Mouse (Mus musculus): ENCODE results near the gene Ski. TPM values are rescaled to one million over a fixed set of nuclear protein-coding genes. Genes with fewer than 3 reads are reported as not detected.

Ski gene
- total and polyA plus RNA-seq, 2 experiments = 4.2 to 19.5 TPM

GRCm38 (mm10) chr4:155228461-155228860, 6.1 kb upstream of the Ski start:
- peak; percentile 90 for DNase-seq (ENCODE audit: extremely low read depth, low read depth, low spot score)
- Histone ChIP-seq H3K79me2 (ENCODE audit: control insufficient read depth, insufficient read depth, low read length) (no peaks in the 10 kb centered on the region), H3K27ac (replicated peaks; ENCODE audit: insufficient read depth, low read depth, low read length) (peak overlapping the region; percentile 52), H3K4me3 (ENCODE audit: insufficient read depth, low read depth, low read length) (no peak overlapping the region), H3K36me3 (ENCODE audit: control insufficient read depth, insufficient read depth, low read length) (no peaks in the 10 kb centered on the region), H3K9ac (ENCODE audit: low read depth, low read length) (no peak overlapping the region), H3K27me3 (ENCODE audit: control insufficient read depth, insufficient read depth, low read length) (no peaks in the 10 kb centered on the region), H3K4me1 (ENCODE audit: control insufficient read depth, insufficient read depth, low read length) (peaks cover 8% of the 10 kb centered on the region)
- TF ChIP-seq POLR2A (IDR thresholded peaks at IDR 0.05; ENCODE audit: extremely low read depth, insufficient read depth, low read length) = no peak
- TF ChIP-seq CTCF (IDR thresholded peaks at IDR 0.05; ENCODE audit: low read depth, low read length) = no peak
- WGBS = 23% methylated on average over 5 of the region's 5 CpGs

- Histone ChIP-seq H3K4me3 (ENCODE audit: insufficient read depth, low read depth, low read length) (no peak overlapping the region), H3K27me3 (ENCODE audit: control insufficient read depth, insufficient read depth, low read length) (no peaks in the 10 kb centered on the region), H3K79me2 (ENCODE audit: control insufficient read depth, insufficient read depth, low read length) (no peaks in the 10 kb centered on the region), H3K27ac (replicated peaks; ENCODE audit: insufficient read depth, low read depth, low read length) (peak overlapping the region; percentile 52), H3K36me3 (ENCODE audit: control insufficient read depth, insufficient read depth, low read length) (no peaks in the 10 kb centered on the region), H3K4me1 (ENCODE audit: control insufficient read depth, insufficient read depth, low read length) (peaks cover 8% of the 10 kb centered on the region), H3K9ac (ENCODE audit: low read depth, low read length) (no peak overlapping the region)
- WGBS = 49% methylated on average over 4 of the region's 4 CpGs
- TF ChIP-seq POLR2A (IDR thresholded peaks at IDR 0.05; ENCODE audit: extremely low read depth, insufficient read depth, low read length) = no peak
- no peak for TF ChIP-seq CTCF (IDR thresholded peaks at IDR 0.05; ENCODE audit: low read depth, low read length)
- peak; percentile 72 for DNase-seq (ENCODE audit: extremely low read depth, low read depth, low spot score)
These were observed 5.6 kb upstream of the Ski start for GRCm38 (mm10) chr4:155227986-155228385.

- no peak for TF ChIP-seq POLR2A (IDR thresholded peaks at IDR 0.05; ENCODE audit: extremely low read depth, insufficient read depth, low read length)
- no peak for TF ChIP-seq CTCF (IDR thresholded peaks at IDR 0.05; ENCODE audit: low read depth, low read length)
- no peak overlapping the region for H3K9ac ChIP-seq (ENCODE audit: low read depth, low read length)
- peaks cover 9% of the 10 kb centered on the region; the same call in 1 of the 2 replicates for H3K79me2 ChIP-seq (ENCODE audit: control insufficient read depth, insufficient read depth, low read length)
- DNase-seq (ENCODE audit: extremely low read depth, low read depth, low spot score) = no peak
- peaks cover 13% of the 10 kb centered on the region for H3K4me1 ChIP-seq (ENCODE audit: control insufficient read depth, insufficient read depth, low read length)
- no peaks in the 10 kb centered on the region for H3K27me3 ChIP-seq (ENCODE audit: control insufficient read depth, insufficient read depth, low read length)
- no peak overlapping the region for H3K27ac ChIP-seq (replicated peaks; ENCODE audit: insufficient read depth, low read depth, low read length)
- H3K36me3 ChIP-seq (ENCODE audit: control insufficient read depth, insufficient read depth, low read length) = no peaks in the 10 kb centered on the region
- no peak overlapping the region for H3K4me3 ChIP-seq (ENCODE audit: insufficient read depth, low read depth, low read length)
- 96% methylated on average over 5 of the region's 5 CpGs for WGBS
These were observed 3.5 kb upstream of the Ski start for GRCm38 (mm10) chr4:155225918-155226317.

- Histone ChIP-seq H3K79me2 (ENCODE audit: control insufficient read depth, insufficient read depth, low read length) (peaks cover 28% of the 10 kb centered on the region; the same call in 1 of the 2 replicates), H3K27ac (replicated peaks; ENCODE audit: insufficient read depth, low read depth, low read length) (peak overlapping the region; percentile 92), H3K27me3 (ENCODE audit: control insufficient read depth, insufficient read depth, low read length) (no peaks in the 10 kb centered on the region), H3K36me3 (ENCODE audit: control insufficient read depth, insufficient read depth, low read length) (no peaks in the 10 kb centered on the region), H3K4me1 (ENCODE audit: control insufficient read depth, insufficient read depth, low read length) (peaks cover 32% of the 10 kb centered on the region), H3K9ac (ENCODE audit: low read depth, low read length) (peak overlapping the region; percentile 97), H3K4me3 (ENCODE audit: insufficient read depth, low read depth, low read length) (peak overlapping the region; percentile 67)
- WGBS = 33% methylated on average over 20 of the region's 20 CpGs
- TF ChIP-seq POLR2A (IDR thresholded peaks at IDR 0.05; ENCODE audit: extremely low read depth, insufficient read depth, low read length) (no peak), CTCF (IDR thresholded peaks at IDR 0.05; ENCODE audit: low read depth, low read length) (no peak)
- DNase-seq (ENCODE audit: extremely low read depth, low read depth, low spot score) = no peak
These were observed 1.5 kb upstream of the Ski start for GRCm38 (mm10) chr4:155223594-155224528.

- H3K79me2 ChIP-seq (ENCODE audit: control insufficient read depth, insufficient read depth, low read length) = peaks cover 32% of the 10 kb centered on the region; the same call in 1 of the 2 replicates
- TF ChIP-seq CTCF (IDR thresholded peaks at IDR 0.05; ENCODE audit: low read depth, low read length) = peak; percentile 26
- TF ChIP-seq POLR2A (IDR thresholded peaks at IDR 0.05; ENCODE audit: extremely low read depth, insufficient read depth, low read length) = peak; percentile 90
- H3K36me3 ChIP-seq (ENCODE audit: control insufficient read depth, insufficient read depth, low read length) = no peaks in the 10 kb centered on the region
- DNase-seq (ENCODE audit: extremely low read depth, low read depth, low spot score) = peak; percentile 78
- 16% methylated on average over 111 of the region's 116 CpGs for WGBS
- H3K27me3 ChIP-seq (ENCODE audit: control insufficient read depth, insufficient read depth, low read length) = no peaks in the 10 kb centered on the region
- H3K4me3 ChIP-seq (ENCODE audit: insufficient read depth, low read depth, low read length) = peak overlapping the region; percentile 67
- peak overlapping the region; percentile 92 for H3K27ac ChIP-seq (replicated peaks; ENCODE audit: insufficient read depth, low read depth, low read length)
- peaks cover 37% of the 10 kb centered on the region for H3K4me1 ChIP-seq (ENCODE audit: control insufficient read depth, insufficient read depth, low read length)
- H3K9ac ChIP-seq (ENCODE audit: low read depth, low read length) = peak overlapping the region; percentile 97
These were observed 625 bp upstream of the Ski start for GRCm38 (mm10) chr4:155222841-155223593.
